Mouse (Mus musculus): Measurements from ENCODE around the gene Ccpg1os. TPM values are rescaled to one million over a fixed set of nuclear protein-coding genes. Genes with fewer than 3 reads are reported as not detected.

The Ccpg1os gene
- polyA plus RNA-seq, 1 experiment = 7.7 TPM

DNA sequence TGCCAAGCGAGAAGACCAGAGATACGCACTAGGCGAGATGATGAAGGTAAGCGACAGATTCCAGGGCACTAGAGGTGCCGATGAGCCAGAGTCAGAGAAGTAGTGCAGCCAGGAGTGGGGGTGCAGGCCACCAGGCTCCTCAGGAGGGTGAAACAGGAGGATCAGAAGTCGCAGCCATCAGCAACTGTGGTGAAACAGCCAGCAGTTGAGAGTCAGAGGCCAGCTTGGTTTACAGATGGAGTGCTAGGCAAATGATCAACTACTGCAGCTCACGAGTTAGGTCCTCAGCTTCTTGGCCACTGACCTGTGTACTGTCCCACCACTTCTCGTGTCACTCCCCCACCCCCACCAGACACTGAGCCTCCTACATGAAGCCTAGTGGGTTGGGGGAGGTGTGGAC lies 23.8 kb downstream of the Ccpg1os start:
- Histone ChIP-seq H3K4me1 (ENCODE audit: control insufficient read depth, insufficient read depth, low read length) (peaks cover 22% of the 10 kb centered on the region), H3K4me3 (ENCODE audit: insufficient read depth, low read length) (no peak overlapping the region), H3K27ac (ENCODE audit: insufficient read depth, low read depth, low read length) (no peak overlapping the region)
- no peak for TF ChIP-seq POLR2A (IDR thresholded peaks at IDR 0.05; ENCODE audit: borderline replicate concordance, low read depth, low read length)
- no peak for TF ChIP-seq CTCF (IDR thresholded peaks at IDR 0.05; ENCODE audit: low read depth, low read length)

DNA sequence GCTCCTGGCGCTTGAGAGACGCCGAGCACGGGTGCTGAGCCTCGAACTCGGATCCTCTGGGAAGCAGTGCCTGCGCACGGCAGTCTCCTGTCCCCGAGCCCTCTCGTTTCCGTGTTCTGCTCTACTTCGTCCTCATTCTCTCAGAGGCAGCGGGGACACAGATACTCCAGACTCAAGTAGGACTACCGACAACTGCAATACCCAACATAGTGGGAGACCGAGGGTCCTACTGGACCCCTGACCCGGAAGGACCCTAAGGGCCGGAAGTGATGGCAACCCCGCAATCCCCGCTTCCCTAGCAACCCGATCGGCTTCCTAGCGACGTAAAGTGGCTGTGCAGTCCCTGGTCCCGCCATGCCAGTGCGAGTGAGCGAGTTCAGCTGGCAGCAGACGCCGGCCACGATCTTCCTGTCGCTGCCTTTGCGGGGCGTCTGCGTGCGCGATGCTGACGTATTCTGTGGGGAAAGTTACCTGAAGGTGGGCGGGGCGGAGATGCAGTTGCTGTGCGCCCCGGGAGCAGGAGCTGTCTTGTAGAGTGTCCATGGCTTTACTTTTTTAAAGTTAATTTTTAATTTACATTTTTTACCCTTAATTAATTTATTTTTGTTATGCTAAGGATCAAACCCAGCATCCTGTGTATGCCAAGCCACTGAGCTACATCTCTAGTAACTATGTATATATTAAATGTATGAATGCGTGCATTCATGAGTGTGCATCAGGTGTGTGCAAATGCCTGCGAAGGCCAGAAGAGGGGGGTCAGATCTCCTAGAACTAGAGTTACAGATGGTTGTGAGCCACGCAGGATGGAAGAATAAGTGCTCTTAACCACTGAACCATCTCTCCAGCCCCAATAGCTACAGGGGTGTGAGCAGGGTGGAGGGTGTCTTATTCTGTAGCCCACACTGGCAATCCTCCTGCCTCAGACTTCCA lies 26.4 kb downstream of the Ccpg1os start, which contains the start of the genes Dyx1c1 and Gm44503:
Dyx1c1 (plus strand) TSS at position 265 of the 930 bp plus-strand sequence.
Gm44503 (plus strand) TSS at position 332 of the 930 bp plus-strand sequence.
- H3K27ac ChIP-seq (ENCODE audit: insufficient read depth, low read depth, low read length) = no peak within 1 kb of the TSS; the same call in 1 of the 2 replicates
- H3K4me1 ChIP-seq (ENCODE audit: control insufficient read depth, insufficient read depth, low read length) = peaks cover 8% of the 10 kb centered on the region
- TF ChIP-seq POLR2A (IDR thresholded peaks at IDR 0.05; ENCODE audit: borderline replicate concordance, low read depth, low read length) (no peak), CTCF (IDR thresholded peaks at IDR 0.05; ENCODE audit: low read depth, low read length) (no peak)
- peak within 1 kb of the TSS; percentile 67 for H3K4me3 ChIP-seq (ENCODE audit: insufficient read depth, low read length)

DNA sequence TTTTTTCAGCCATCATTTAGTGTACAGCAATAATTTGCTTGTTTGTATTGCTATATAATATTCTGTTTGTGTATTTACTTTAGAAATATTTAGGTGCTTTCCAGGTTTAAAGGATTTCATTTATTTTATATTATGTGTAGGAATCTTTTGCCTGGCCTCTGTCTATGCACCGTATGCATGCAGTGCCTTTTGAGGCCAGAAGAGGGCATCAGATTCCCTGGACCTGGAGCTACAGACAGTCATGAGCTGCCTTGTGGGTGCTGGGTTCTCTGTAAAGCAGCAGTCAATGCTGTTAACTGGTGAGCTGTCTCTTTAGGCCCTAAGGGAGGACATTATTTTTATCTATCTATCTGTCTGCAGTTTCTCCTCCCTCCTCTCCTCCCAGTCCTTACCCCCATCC lies 29.6 kb downstream of the Ccpg1os start:
- H3K27ac ChIP-seq (ENCODE audit: insufficient read depth, low read depth, low read length) = no peak overlapping the region
- H3K4me1 ChIP-seq (ENCODE audit: control insufficient read depth, insufficient read depth, low read length) = peaks cover 4% of the 10 kb centered on the region
- no peak for TF ChIP-seq POLR2A (IDR thresholded peaks at IDR 0.05; ENCODE audit: borderline replicate concordance, low read depth, low read length)
- TF ChIP-seq CTCF (IDR thresholded peaks at IDR 0.05; ENCODE audit: low read depth, low read length) = peak; percentile 54
- H3K4me3 ChIP-seq (ENCODE audit: insufficient read depth, low read length) = no peak overlapping the region

DNA sequence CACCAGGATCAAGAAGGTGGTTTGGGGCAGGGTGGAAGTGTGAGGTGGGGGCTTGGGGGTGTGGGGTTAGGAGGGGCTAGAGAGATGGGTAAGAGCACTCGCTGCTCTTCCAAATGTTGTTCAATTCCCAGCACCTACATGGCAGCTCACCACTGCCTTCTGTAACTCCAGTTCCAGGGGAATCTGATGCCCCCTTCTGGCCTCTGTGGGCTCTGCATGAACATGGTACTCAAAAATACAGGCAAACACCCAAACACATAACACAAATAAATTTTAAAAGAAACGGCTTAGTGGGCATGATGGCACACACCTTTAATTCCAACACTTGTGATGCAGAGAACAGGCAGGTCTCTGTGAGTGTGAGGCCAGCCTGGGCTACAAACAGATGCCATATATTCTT lies 30.4 kb downstream of the Ccpg1os start:
- TF ChIP-seq POLR2A (IDR thresholded peaks at IDR 0.05; ENCODE audit: borderline replicate concordance, low read depth, low read length) = no peak
- TF ChIP-seq CTCF (IDR thresholded peaks at IDR 0.05; ENCODE audit: low read depth, low read length) = no peak; the same call in 1 of the 2 replicates
- H3K4me1 ChIP-seq (ENCODE audit: control insufficient read depth, insufficient read depth, low read length) = peaks cover 4% of the 10 kb centered on the region
- H3K27ac ChIP-seq (ENCODE audit: insufficient read depth, low read depth, low read length) = no peak overlapping the region
- no peak overlapping the region for H3K4me3 ChIP-seq (ENCODE audit: insufficient read depth, low read length)

DNA sequence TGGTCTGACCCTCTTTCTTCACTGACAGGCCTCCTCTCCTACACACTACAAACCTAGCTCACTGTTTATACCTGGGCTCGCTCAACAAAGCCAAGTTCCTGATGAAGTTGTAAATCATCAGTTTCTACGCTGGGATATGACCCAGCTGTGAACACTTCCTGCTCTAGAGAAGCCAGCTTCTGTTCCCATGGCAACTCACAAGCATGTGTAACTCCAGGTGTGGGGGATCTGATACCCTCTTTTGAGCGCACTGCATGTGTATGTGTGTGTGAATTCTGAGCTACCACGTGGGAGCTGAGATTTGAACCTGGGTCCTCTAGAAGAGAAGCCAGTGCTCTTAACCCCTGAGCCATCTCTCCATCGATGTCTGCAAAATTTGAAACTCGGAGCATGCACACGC lies 35.6 kb downstream of the Ccpg1os start:
- no peak overlapping the region for H3K4me3 ChIP-seq (ENCODE audit: insufficient read depth, low read length)
- no peaks in the 10 kb centered on the region for H3K4me1 ChIP-seq (ENCODE audit: control insufficient read depth, insufficient read depth, low read length)
- TF ChIP-seq POLR2A (IDR thresholded peaks at IDR 0.05; ENCODE audit: borderline replicate concordance, low read depth, low read length) = no peak
- no peak for TF ChIP-seq CTCF (IDR thresholded peaks at IDR 0.05; ENCODE audit: low read depth, low read length)
- no peak overlapping the region for H3K27ac ChIP-seq (ENCODE audit: insufficient read depth, low read depth, low read length)

DNA sequence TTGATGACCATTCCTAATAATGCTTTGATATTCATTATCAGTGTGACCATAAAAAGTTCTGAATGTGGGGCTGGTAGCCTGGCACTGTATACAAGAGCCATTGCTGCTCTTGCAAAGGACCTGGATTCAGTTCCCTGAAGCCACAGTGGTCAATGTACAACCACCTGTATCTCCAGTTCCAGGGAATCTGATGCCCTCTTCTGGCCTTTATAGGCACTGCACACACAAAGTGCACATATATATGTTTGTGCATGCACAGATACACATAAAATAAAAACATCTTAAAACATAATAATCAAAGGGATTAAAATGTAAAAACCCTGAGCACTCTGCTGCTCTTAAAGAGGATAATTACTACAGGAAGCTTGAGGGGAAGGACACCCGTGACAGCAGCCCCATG lies 38.2 kb downstream of the Ccpg1os start:
- Histone ChIP-seq H3K4me1 (ENCODE audit: control insufficient read depth, insufficient read depth, low read length) (no peaks in the 10 kb centered on the region), H3K4me3 (ENCODE audit: insufficient read depth, low read length) (no peak overlapping the region), H3K27ac (ENCODE audit: insufficient read depth, low read depth, low read length) (no peak overlapping the region)
- TF ChIP-seq CTCF (IDR thresholded peaks at IDR 0.05; ENCODE audit: low read depth, low read length) (no peak), POLR2A (IDR thresholded peaks at IDR 0.05; ENCODE audit: borderline replicate concordance, low read depth, low read length) (no peak)

DNA sequence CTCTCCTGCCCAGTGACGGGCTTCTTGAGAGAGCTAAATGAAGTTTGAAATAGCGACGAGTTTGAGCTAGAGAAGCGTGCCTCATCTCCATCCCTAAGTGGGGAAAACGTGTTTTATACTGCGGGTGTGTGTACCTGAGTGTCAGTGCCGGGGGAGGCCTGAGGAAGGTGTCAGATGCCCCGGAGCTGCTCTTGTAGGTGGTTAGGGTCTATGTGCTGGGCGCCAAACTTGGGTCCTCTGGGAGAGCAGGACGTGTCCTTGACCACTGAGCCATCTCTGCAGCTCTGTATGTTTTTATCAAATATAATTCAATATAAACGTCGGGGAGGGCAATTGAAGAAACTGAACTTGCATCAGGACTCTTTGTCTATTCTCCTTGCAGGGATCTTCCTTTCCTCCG lies 40.9 kb downstream of the Ccpg1os start:
- H3K27ac ChIP-seq (ENCODE audit: insufficient read depth, low read depth, low read length) = no peak overlapping the region
- H3K4me3 ChIP-seq (ENCODE audit: insufficient read depth, low read length) = no peak overlapping the region
- TF ChIP-seq POLR2A (IDR thresholded peaks at IDR 0.05; ENCODE audit: borderline replicate concordance, low read depth, low read length) (no peak), CTCF (IDR thresholded peaks at IDR 0.05; ENCODE audit: low read depth, low read length) (no peak)
- no peaks in the 10 kb centered on the region for H3K4me1 ChIP-seq (ENCODE audit: control insufficient read depth, insufficient read depth, low read length)

DNA sequence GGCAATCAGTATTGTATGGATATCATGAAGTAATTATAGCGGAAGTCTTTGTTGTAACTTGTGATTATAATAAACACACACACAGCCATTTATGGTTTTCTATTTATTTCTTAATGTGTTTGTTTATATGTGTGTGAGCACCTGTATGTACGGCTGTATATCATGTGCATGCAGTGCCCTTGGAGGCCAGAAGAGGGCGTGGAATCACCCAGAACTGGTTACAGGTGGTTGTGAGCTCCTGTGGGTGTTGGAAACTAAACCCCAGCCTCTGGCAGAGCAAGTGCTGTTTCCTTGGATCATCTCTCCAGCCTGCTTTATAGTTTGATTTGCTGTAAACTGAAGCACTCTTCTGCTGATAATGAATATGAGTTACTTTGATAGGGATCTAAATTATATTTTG lies 41.8 kb downstream of the Ccpg1os start:
- Histone ChIP-seq H3K4me3 (ENCODE audit: insufficient read depth, low read length) (no peak overlapping the region), H3K4me1 (ENCODE audit: control insufficient read depth, insufficient read depth, low read length) (no peaks in the 10 kb centered on the region)
- TF ChIP-seq POLR2A (IDR thresholded peaks at IDR 0.05; ENCODE audit: borderline replicate concordance, low read depth, low read length) = no peak
- no peak for TF ChIP-seq CTCF (IDR thresholded peaks at IDR 0.05; ENCODE audit: low read depth, low read length)

DNA sequence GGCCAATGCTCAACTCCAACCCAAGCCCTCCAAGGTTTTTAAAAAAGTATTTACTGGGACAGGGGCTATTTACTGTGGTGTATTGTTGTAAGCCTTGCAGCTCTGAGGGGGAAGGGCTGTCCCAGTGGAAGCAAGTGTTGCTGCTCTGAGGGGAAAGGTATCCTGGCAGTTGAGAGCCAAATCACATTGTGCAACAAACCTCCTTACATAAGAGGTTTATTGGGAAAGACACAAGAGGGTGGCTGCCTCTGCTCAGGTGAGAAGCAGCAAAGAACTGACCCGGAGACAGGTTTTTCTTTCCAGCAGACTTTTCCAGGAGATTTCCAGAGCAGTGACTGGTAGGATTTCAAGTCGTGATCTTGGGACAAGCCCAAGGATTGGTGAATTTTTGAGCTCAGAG lies 48.9 kb downstream of the Ccpg1os start:
- Histone ChIP-seq H3K4me1 (ENCODE audit: control insufficient read depth, insufficient read depth, low read length) (no peaks in the 10 kb centered on the region), H3K4me3 (ENCODE audit: insufficient read depth, low read length) (no peak overlapping the region), H3K27ac (ENCODE audit: insufficient read depth, low read depth, low read length) (no peak overlapping the region)
- no peak for TF ChIP-seq POLR2A (IDR thresholded peaks at IDR 0.05; ENCODE audit: borderline replicate concordance, low read depth, low read length)
- TF ChIP-seq CTCF (IDR thresholded peaks at IDR 0.05; ENCODE audit: low read depth, low read length) = no peak

More for the DNA sequence above, 41.8 kb downstream of the Ccpg1os start:
- no peak overlapping the region for H3K27ac ChIP-seq (ENCODE audit: insufficient read depth, low read depth, low read length)

DNA sequence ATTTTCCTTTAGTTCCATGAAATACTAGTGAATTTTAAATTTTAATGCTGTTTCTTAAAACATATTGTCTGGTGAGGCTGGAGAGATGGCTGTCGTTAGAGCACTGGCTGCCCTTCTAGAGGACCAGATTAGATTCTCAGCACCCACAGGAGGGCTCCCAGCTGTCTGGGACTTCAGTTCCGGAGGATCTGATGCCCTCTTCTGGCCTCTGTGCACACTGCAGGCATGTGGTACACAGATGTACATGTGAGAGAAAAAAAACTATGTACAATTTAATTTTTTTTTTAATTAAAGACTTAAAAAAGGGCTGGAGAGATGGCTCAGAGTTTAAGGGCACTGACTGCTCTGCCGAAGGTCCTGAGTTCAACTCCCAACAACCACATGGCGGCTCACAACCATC lies 49.9 kb downstream of the Ccpg1os start:
- Histone ChIP-seq H3K4me3 (ENCODE audit: insufficient read depth, low read length) (no peak overlapping the region), H3K27ac (ENCODE audit: insufficient read depth, low read depth, low read length) (no peak overlapping the region), H3K4me1 (ENCODE audit: control insufficient read depth, insufficient read depth, low read length) (no peaks in the 10 kb centered on the region)
- TF ChIP-seq CTCF (IDR thresholded peaks at IDR 0.05; ENCODE audit: low read depth, low read length) (no peak), POLR2A (IDR thresholded peaks at IDR 0.05; ENCODE audit: borderline replicate concordance, low read depth, low read length) (no peak)
